Comparison of ENCODE assay signal across 10 mouse cellular contexts in the genomic region with DNA sequence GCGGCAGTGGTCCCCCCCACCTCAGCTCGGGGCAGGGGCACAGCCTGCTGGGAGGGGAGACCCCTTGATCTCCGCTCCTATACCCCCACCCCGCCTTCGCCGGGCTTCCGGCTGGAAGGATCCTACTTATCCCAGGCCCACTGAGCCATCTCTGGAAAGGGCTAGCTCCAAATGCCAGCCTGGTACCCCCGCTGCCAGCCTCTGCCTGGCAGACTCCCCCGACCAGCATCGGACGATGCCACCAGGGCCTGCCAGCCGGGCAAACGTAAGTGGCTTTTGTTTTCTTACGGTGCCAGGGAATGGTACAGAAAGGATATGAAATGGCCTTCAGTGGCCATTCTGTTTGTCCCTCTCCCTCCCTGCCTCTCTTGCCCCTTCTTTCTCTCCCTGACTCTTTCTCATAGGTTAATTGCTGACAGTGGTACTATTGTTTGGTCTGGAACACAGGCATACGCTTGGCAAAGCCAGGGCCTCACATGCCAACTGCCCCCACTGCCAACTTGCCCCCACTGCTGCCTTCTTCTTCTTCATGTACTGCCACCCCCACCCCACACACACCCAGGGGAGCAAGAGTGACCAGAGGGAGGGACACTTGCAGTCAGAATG. TPM values are rescaled to one million over a fixed set of nuclear protein-coding genes. Genes with fewer than 3 reads are reported as not detected.
DNase-seq lines count a peak whose midpoint lies in the region; ATAC-seq and TF ChIP-seq lines count a peak whose summit lies in the region.
"Had no signal": no experiment of that assay in that cellular context is flagged by ENCODE, and none has a peak within 500 bp of the region (broad histone marks: within the 10 kb centered on the region; RNA-seq: fewer than 3 reads in every experiment).

No protein-coding gene starts in this region.

- no peak for TF ChIP-seq POLR2A in olfactory bulb, adult 2 months (IDR thresholded peaks at IDR 0.05; ENCODE audit: insufficient read depth, low read depth, low read length)

- DNase-seq in heart, adult 11 months = no peak
- no peak for DNase-seq in midbrain, embryonic 10.5 days (ENCODE audit: low spot score)
- no peak for DNase-seq in midbrain, embryonic 11.5 days (ENCODE audit: low spot score, missing footprints)
- DNase-seq in right cerebral cortex, adult 2 months (ENCODE audit: low spot score in 2 of 2) = no peak
- DNase-seq in lung, postnatal 25 days (ENCODE audit: low spot score) = no peak
- DNase-seq: kidney, postnatal 10 days had no signal

- H3K27ac ChIP-seq in heart, embryonic 11.5 days (ENCODE audit: low read depth, low read length) = peak overlapping the region; percentile 95
- peak overlapping the region; percentile 70 for H3K27ac ChIP-seq in midbrain, embryonic 10.5 days (replicated peaks)
- no peak overlapping the region for H3K27ac ChIP-seq in midbrain, embryonic 11.5 days (ENCODE audit: low read depth, low read length)
- peak overlapping the region; percentile 13; the same call in 1 of the 2 replicates for H3K27ac ChIP-seq in intestine, embryonic 15.5 days
- peak overlapping the region; percentile 91 for H3K27ac ChIP-seq in olfactory bulb, adult 2 months (ENCODE audit: insufficient read depth, low read depth, low read length)

- H3K4me3 ChIP-seq in heart, embryonic 11.5 days (ENCODE audit: low read depth, low read length) = peak overlapping the region; percentile 25
- no peak overlapping the region for H3K4me3 ChIP-seq in midbrain, embryonic 10.5 days
- H3K4me3 ChIP-seq in midbrain, embryonic 11.5 days (ENCODE audit: low read depth, low read length) = no peak overlapping the region
- H3K4me3 ChIP-seq in intestine, embryonic 15.5 days (replicated peaks) = no peak overlapping the region
- H3K4me3 ChIP-seq in olfactory bulb, adult 2 months (ENCODE audit: insufficient read depth, low read depth, low read length) = peak overlapping the region; percentile 32

- TF ChIP-seq CTCF in olfactory bulb, adult 2 months (IDR thresholded peaks at IDR 0.05; ENCODE audit: insufficient read depth, low read depth, low read length) = no peak

- no peaks in the 10 kb centered on the region for H3K9me3 ChIP-seq in heart, embryonic 11.5 days (replicated peaks; ENCODE audit: control insufficient read depth, low read length)
- 0 out of 2 replicates have a peak, but pooled peaks cover 4% of the 10 kb centered on the region for H3K9me3 ChIP-seq in midbrain, embryonic 10.5 days (replicated peaks)
- no peaks in the 10 kb centered on the region for H3K9me3 ChIP-seq in midbrain, embryonic 11.5 days (ENCODE audit: control insufficient read depth, low read length)
- H3K9me3 ChIP-seq in intestine, embryonic 15.5 days = no peaks in the 10 kb centered on the region
- H3K9me3 ChIP-seq: G1E had no signal

- H3K4me2 ChIP-seq in heart, embryonic 11.5 days = peak overlapping the region; percentile 59
- no peak overlapping the region for H3K4me2 ChIP-seq in midbrain, embryonic 11.5 days
- no peak overlapping the region for H3K4me2 ChIP-seq in intestine, embryonic 15.5 days (replicated peaks)

- WGBS in heart, embryonic 11.5 days (ENCODE audit: insufficient replicate concordance) = 73% methylated on average over 15 of the region's 15 CpGs
- WGBS in midbrain, embryonic 10.5 days = 88% methylated on average over 15 of the region's 15 CpGs
- WGBS in midbrain, embryonic 11.5 days = 94% methylated on average over 15 of the region's 15 CpGs
- 86% methylated on average over 15 of the region's 15 CpGs for WGBS in intestine, embryonic 15.5 days
- WGBS in olfactory bulb, adult 2 months = 39% methylated on average over 15 of the region's 15 CpGs

- peak overlapping the region; percentile 56 for H3K9ac ChIP-seq in heart, embryonic 11.5 days (ENCODE audit: low read depth, low read length)
- no peak overlapping the region for H3K9ac ChIP-seq in midbrain, embryonic 11.5 days (ENCODE audit: low read length)
- no peak overlapping the region for H3K9ac ChIP-seq in intestine, embryonic 15.5 days

- H3K27me3 ChIP-seq in heart, embryonic 11.5 days (ENCODE audit: control insufficient read depth, insufficient read depth, low read length) = no peaks in the 10 kb centered on the region
- H3K27me3 ChIP-seq in midbrain, embryonic 10.5 days (ENCODE audit: low read depth, poor library complexity, severe bottlenecking) = no peaks in the 10 kb centered on the region
- H3K27me3 ChIP-seq in midbrain, embryonic 11.5 days (ENCODE audit: control insufficient read depth, insufficient read depth, low read length) = no peaks in the 10 kb centered on the region
- no peaks in the 10 kb centered on the region for H3K27me3 ChIP-seq in intestine, embryonic 15.5 days (replicated peaks)

- no peaks in the 10 kb centered on the region; the same call in 1 of the 2 replicates for H3K36me3 ChIP-seq in heart, embryonic 11.5 days (ENCODE audit: control insufficient read depth, insufficient read depth, low read length)
- peaks cover 93% of the 10 kb centered on the region for H3K36me3 ChIP-seq in midbrain, embryonic 10.5 days
- H3K36me3 ChIP-seq in midbrain, embryonic 11.5 days (ENCODE audit: control insufficient read depth, insufficient read depth, low read length) = peaks cover 13% of the 10 kb centered on the region; the same call in 1 of the 2 replicates
- H3K36me3 ChIP-seq in intestine, embryonic 15.5 days = no peaks in the 10 kb centered on the region; the same call in 1 of the 2 replicates
- H3K36me3 ChIP-seq: G1E had no signal

- ATAC-seq in heart, embryonic 11.5 days (replicated peaks; ENCODE audit: insufficient number of reproducible peaks, low FRiP score, low TSS enrichment) = no peak
- ATAC-seq in midbrain, embryonic 11.5 days (ENCODE audit: low FRiP score) = no peak
- ATAC-seq in intestine, embryonic 15.5 days = no peak

- peaks cover 60% of the 10 kb centered on the region for H3K4me1 ChIP-seq in heart, embryonic 11.5 days (ENCODE audit: control insufficient read depth, insufficient read depth, low read length)
- peaks cover 42% of the 10 kb centered on the region for H3K4me1 ChIP-seq in midbrain, embryonic 10.5 days
- H3K4me1 ChIP-seq in midbrain, embryonic 11.5 days (ENCODE audit: control insufficient read depth, insufficient read depth, low read length) = no peaks in the 10 kb centered on the region; the same call in 1 of the 2 replicates
- peaks cover 35% of the 10 kb centered on the region for H3K4me1 ChIP-seq in intestine, embryonic 15.5 days (replicated peaks)
- H3K4me1 ChIP-seq in olfactory bulb, adult 2 months (ENCODE audit: control insufficient read depth, insufficient read depth, low read length) = peaks cover 68% of the 10 kb centered on the region

RNA-seq across cellular contexts. Expression of gene Pik3c2b, which starts 23.3 kb away (rescaled TPM):
- polyA plus RNA-seq in heart, embryonic 11.5 days (2014; fragmentation: Nextera tagmentation; extraction: Ambion mirVana) = 7.7 and 10.3 TPM in 2 replicates
- polyA plus RNA-seq in midbrain, embryonic 10.5 days (2016; fragmentation: Nextera tagmentation; extraction: Ambion mirVana) = 14.1 and 18.2 TPM in 2 replicates
- 15.5 and 16.3 TPM in 2 replicates for polyA plus RNA-seq in midbrain, embryonic 11.5 days (2014; fragmentation: Nextera tagmentation; extraction: Ambion mirVana)
- 6.1 and 7.0 TPM in 2 replicates for polyA plus RNA-seq in intestine, embryonic 15.5 days (2015; fragmentation: Nextera tagmentation; extraction: Ambion mirVana)
- polyA plus RNA-seq in olfactory bulb, adult 2 months (2012; ENCODE audit: insufficient read depth, insufficient read length, low replicate concordance, missing spikeins) = 38.2 TPM in 1 of 2 replicates, not detected in the other
- polyA plus RNA-seq: G1E had no signal

RNA-seq across cellular contexts. Expression of gene Mdm4, which starts 38.4 kb away (rescaled TPM):
- polyA plus RNA-seq in heart, embryonic 11.5 days (2014; fragmentation: Nextera tagmentation; extraction: Ambion mirVana) = 34.4 and 41.2 TPM in 2 replicates
- polyA plus RNA-seq in midbrain, embryonic 10.5 days (2016; fragmentation: Nextera tagmentation; extraction: Ambion mirVana) = 34.6 and 37.7 TPM in 2 replicates
- 36.5 TPM in 2 replicates for polyA plus RNA-seq in midbrain, embryonic 11.5 days (2014; fragmentation: Nextera tagmentation; extraction: Ambion mirVana)
- 27.1 and 31.9 TPM in 2 replicates for polyA plus RNA-seq in intestine, embryonic 15.5 days (2015; fragmentation: Nextera tagmentation; extraction: Ambion mirVana)
- polyA plus RNA-seq in olfactory bulb, adult 2 months (2012; ENCODE audit: insufficient read depth, insufficient read length, low replicate concordance, missing spikeins) = 64.3 and 103 TPM in 2 replicates

Comparison
In these comparisons a context has a peak if more than half of its experiments do, and no peak if none do; other contexts are left out.
1. H3K4me3 ChIP-seq: peak in heart, embryonic 11.5 days (single experiment) and olfactory bulb, adult 2 months (single experiment); none in midbrain, embryonic 10.5 days (single experiment), midbrain, embryonic 11.5 days (single experiment) and intestine, embryonic 15.5 days (single experiment).